Mouse (Mus musculus): ENCODE data around the gene Mast1. TPM values are rescaled to one million over a fixed set of nuclear protein-coding genes. Genes with fewer than 3 reads are reported as not detected.

Mast1 gene
- polyA plus RNA-seq, 1 experiment from 2014 or later, result 69.5 TPM

GRCm38 (mm10) chr8:84902920-84903661, 34.1 kb downstream of the Mast1 start:
- H3K4me1 ChIP-seq (ENCODE audit: control insufficient read depth, insufficient read depth, low read length), result peaks cover 11% of the 10 kb centered on the region; the same call in 1 of the 2 replicates
- no peaks in the 10 kb centered on the region for H3K36me3 ChIP-seq (ENCODE audit: control insufficient read depth, insufficient read depth, low read length)
- ATAC-seq (ENCODE audit: low FRiP score, low TSS enrichment) (peak; percentile 83), DNase-seq (peak; percentile 90)
- no peak overlapping the region for H3K27ac ChIP-seq (replicated peaks; ENCODE audit: low read depth, low read length)
- WGBS, result 1% methylated on average over 68 of the region's 68 CpGs
- H3K4me2 ChIP-seq (ENCODE audit: low read length), result peak overlapping the region; percentile 90
- H3K4me3 ChIP-seq (replicated peaks; ENCODE audit: low read depth, low read length), result peak overlapping the region; percentile 42
- peak overlapping the region; percentile 50 for H3K9ac ChIP-seq (replicated peaks; ENCODE audit: low read length)
- H3K9me3 ChIP-seq (ENCODE audit: control insufficient read depth, low read length), result no peaks in the 10 kb centered on the region
- H3K27me3 ChIP-seq (ENCODE audit: control insufficient read depth, insufficient read depth, low read length), result peaks cover 14% of the 10 kb centered on the region; the same call in 1 of the 2 replicates

- H3K9ac ChIP-seq (replicated peaks; ENCODE audit: low read length), result peak overlapping the region; percentile 50
- H3K4me3 ChIP-seq (replicated peaks; ENCODE audit: low read depth, low read length), result peak overlapping the region; percentile 42
- H3K36me3 ChIP-seq (ENCODE audit: control insufficient read depth, insufficient read depth, low read length), result no peaks in the 10 kb centered on the region
- H3K27me3 ChIP-seq (ENCODE audit: control insufficient read depth, insufficient read depth, low read length), result peaks cover 14% of the 10 kb centered on the region; the same call in 1 of the 2 replicates
- H3K4me2 ChIP-seq (ENCODE audit: low read length), result peak overlapping the region; percentile 90
- DNase-seq, result no peak
- no peaks in the 10 kb centered on the region for H3K9me3 ChIP-seq (ENCODE audit: control insufficient read depth, low read length)
- H3K27ac ChIP-seq (replicated peaks; ENCODE audit: low read depth, low read length), result no peak overlapping the region
- no peak; the same call in 1 of the 2 replicates for ATAC-seq (ENCODE audit: low FRiP score, low TSS enrichment)
- WGBS, result 4% methylated on average over 24 of the region's 24 CpGs
- H3K4me1 ChIP-seq (ENCODE audit: control insufficient read depth, insufficient read depth, low read length), result peaks cover 11% of the 10 kb centered on the region; the same call in 1 of the 2 replicates
Measured at GRCm38 (mm10) chr8:84902367-84902919, 34.7 kb downstream of the Mast1 start.

GRCm38 (mm10) chr8:84901752-84902151, 35.4 kb downstream of the Mast1 start, which contains the start of gene Klf1:
TSS of gene Klf1 (plus strand) at chr8:84901928.
- peak within 1 kb of the TSS; percentile 50 for H3K9ac ChIP-seq (replicated peaks; ENCODE audit: low read length)
- H3K9me3 ChIP-seq (ENCODE audit: control insufficient read depth, low read length), result no peaks in the 10 kb centered on the region
- ATAC-seq (ENCODE audit: low FRiP score, low TSS enrichment) (no peak), DNase-seq (no peak)
- H3K4me3 ChIP-seq (replicated peaks; ENCODE audit: low read depth, low read length), result peak within 1 kb of the TSS; percentile 42
- WGBS, result 78% methylated on average over 3 of the region's 3 CpGs
- H3K4me2 ChIP-seq (ENCODE audit: low read length), result peak within 1 kb of the TSS; percentile 90
- H3K4me1 ChIP-seq (ENCODE audit: control insufficient read depth, insufficient read depth, low read length), result peaks cover 11% of the 10 kb centered on the region; the same call in 1 of the 2 replicates
- H3K27me3 ChIP-seq (ENCODE audit: control insufficient read depth, insufficient read depth, low read length), result peaks cover 14% of the 10 kb centered on the region; the same call in 1 of the 2 replicates
- H3K36me3 ChIP-seq (ENCODE audit: control insufficient read depth, insufficient read depth, low read length), result no peaks in the 10 kb centered on the region
- H3K27ac ChIP-seq (replicated peaks; ENCODE audit: low read depth, low read length), result no peak within 1 kb of the TSS

GRCm38 (mm10) chr8:84901071-84901470, 36.1 kb downstream of the Mast1 start:
- Histone ChIP-seq H3K27ac (replicated peaks; ENCODE audit: low read depth, low read length) (no peak overlapping the region), H3K4me1 (ENCODE audit: control insufficient read depth, insufficient read depth, low read length) (peaks cover 11% of the 10 kb centered on the region; the same call in 1 of the 2 replicates), H3K9me3 (ENCODE audit: control insufficient read depth, low read length) (no peaks in the 10 kb centered on the region), H3K27me3 (ENCODE audit: control insufficient read depth, insufficient read depth, low read length) (peaks cover 14% of the 10 kb centered on the region; the same call in 1 of the 2 replicates), H3K9ac (replicated peaks; ENCODE audit: low read length) (no peak overlapping the region), H3K4me3 (replicated peaks; ENCODE audit: low read depth, low read length) (no peak overlapping the region), H3K4me2 (ENCODE audit: low read length) (no peak overlapping the region), H3K36me3 (ENCODE audit: control insufficient read depth, insufficient read depth, low read length) (no peaks in the 10 kb centered on the region)
- WGBS, result 80% methylated on average over 4 of the region's 4 CpGs
- no peak for DNase-seq
- ATAC-seq (ENCODE audit: low FRiP score, low TSS enrichment), result no peak

GRCm38 (mm10) chr8:84895963-84896362, 41.2 kb downstream of the Mast1 start:
- H3K36me3 ChIP-seq (ENCODE audit: control insufficient read depth, insufficient read depth, low read length), result peaks cover 5% of the 10 kb centered on the region; the same call in 1 of the 2 replicates
- WGBS, result 89% methylated on average over 5 of the region's 5 CpGs

GRCm38 (mm10) chr8:84893709-84894134, 43.4 kb downstream of the Mast1 start, which contains the start of gene Gcdh:
TSS of gene Gcdh (minus strand) at chr8:84893921.
- 0 out of 2 replicates have a peak, but pooled peaks cover under 1% of the 10 kb centered on the region for H3K27me3 ChIP-seq (ENCODE audit: control insufficient read depth, insufficient read depth, low read length)
- WGBS, result under 1% methylated on average over 11 of the region's 11 CpGs
- peak within 1 kb of the TSS; percentile 79 for H3K9ac ChIP-seq (replicated peaks; ENCODE audit: low read length)
- no peaks in the 10 kb centered on the region for H3K9me3 ChIP-seq (ENCODE audit: control insufficient read depth, low read length)
- peak; percentile 96 for ATAC-seq (ENCODE audit: low FRiP score, low TSS enrichment)
- peak within 1 kb of the TSS; percentile 73 for H3K4me3 ChIP-seq (replicated peaks; ENCODE audit: low read depth, low read length)
- peak within 1 kb of the TSS; percentile 87 for H3K4me2 ChIP-seq (ENCODE audit: low read length)
- H3K4me1 ChIP-seq (ENCODE audit: control insufficient read depth, insufficient read depth, low read length), result peaks cover 12% of the 10 kb centered on the region
- H3K36me3 ChIP-seq (ENCODE audit: control insufficient read depth, insufficient read depth, low read length), result peaks cover 20% of the 10 kb centered on the region
- DNase-seq, result peak; percentile 95
- H3K27ac ChIP-seq (replicated peaks; ENCODE audit: low read depth, low read length), result peak within 1 kb of the TSS; percentile 52; the same call in 1 of the 2 replicates

More at GRCm38 (mm10) chr8:84895963-84896362, 41.2 kb downstream of the Mast1 start:
- Histone ChIP-seq H3K4me1 (ENCODE audit: control insufficient read depth, insufficient read depth, low read length) (peaks cover 12% of the 10 kb centered on the region), H3K4me2 (ENCODE audit: low read length) (no peak overlapping the region), H3K9ac (replicated peaks; ENCODE audit: low read length) (no peak overlapping the region), H3K4me3 (replicated peaks; ENCODE audit: low read depth, low read length) (no peak overlapping the region), H3K27ac (replicated peaks; ENCODE audit: low read depth, low read length) (no peak overlapping the region), H3K9me3 (ENCODE audit: control insufficient read depth, low read length) (no peaks in the 10 kb centered on the region), H3K27me3 (ENCODE audit: control insufficient read depth, insufficient read depth, low read length) (0 out of 2 replicates have a peak, but pooled peaks cover 2% of the 10 kb centered on the region)
- DNase-seq (no peak), ATAC-seq (ENCODE audit: low FRiP score, low TSS enrichment) (no peak)

- peak overlapping the region; percentile 52; the same call in 1 of the 2 replicates for H3K27ac ChIP-seq (replicated peaks; ENCODE audit: low read depth, low read length)
- no peaks in the 10 kb centered on the region for H3K9me3 ChIP-seq (ENCODE audit: control insufficient read depth, low read length)
- no peaks in the 10 kb centered on the region for H3K27me3 ChIP-seq (ENCODE audit: control insufficient read depth, insufficient read depth, low read length)
- peaks cover 12% of the 10 kb centered on the region for H3K4me1 ChIP-seq (ENCODE audit: control insufficient read depth, insufficient read depth, low read length)
- DNase-seq (no peak), ATAC-seq (ENCODE audit: low FRiP score, low TSS enrichment) (peak; percentile 39; the same call in 1 of the 2 replicates)
- H3K4me2 ChIP-seq (ENCODE audit: low read length), result peak overlapping the region; percentile 87
- peak overlapping the region; percentile 73 for H3K4me3 ChIP-seq (replicated peaks; ENCODE audit: low read depth, low read length)
- 11% methylated on average over 31 of the region's 31 CpGs for WGBS
- H3K9ac ChIP-seq (replicated peaks; ENCODE audit: low read length), result peak overlapping the region; percentile 79
- peaks cover 25% of the 10 kb centered on the region for H3K36me3 ChIP-seq (ENCODE audit: control insufficient read depth, insufficient read depth, low read length)
Measured at GRCm38 (mm10) chr8:84892993-84893708, 44.0 kb downstream of the Mast1 start.

GRCm38 (mm10) chr8:84889141-84889540, 48.0 kb downstream of the Mast1 start:
- no peaks in the 10 kb centered on the region for H3K9me3 ChIP-seq (ENCODE audit: control insufficient read depth, low read length)
- DNase-seq, result no peak

More at GRCm38 (mm10) chr8:84889141-84889540, 48.0 kb downstream of the Mast1 start:
- Histone ChIP-seq H3K9ac (replicated peaks; ENCODE audit: low read length) (no peak overlapping the region), H3K4me3 (replicated peaks; ENCODE audit: low read depth, low read length) (no peak overlapping the region), H3K4me2 (ENCODE audit: low read length) (no peak overlapping the region), H3K27ac (replicated peaks; ENCODE audit: low read depth, low read length) (no peak overlapping the region), H3K27me3 (ENCODE audit: control insufficient read depth, insufficient read depth, low read length) (no peaks in the 10 kb centered on the region), H3K4me1 (ENCODE audit: control insufficient read depth, insufficient read depth, low read length) (peaks cover 9% of the 10 kb centered on the region), H3K36me3 (ENCODE audit: control insufficient read depth, insufficient read depth, low read length) (peaks cover 50% of the 10 kb centered on the region)
- WGBS, result 100% methylated on average over 1 of the region's 1 CpGs
- no peak for ATAC-seq (ENCODE audit: low FRiP score, low TSS enrichment)
